21 mouse cellular contexts compared by ENCODE assay signal in genomic region chr3:89295685-89296230, GRCm38 (mm10). TPM values are rescaled to one million over a fixed set of nuclear protein-coding genes. Genes with fewer than 3 reads are reported as not detected.
DNase-seq lines count a peak whose midpoint lies in the region; ATAC-seq and TF ChIP-seq lines count a peak whose summit lies in the region.
"Had no signal": no experiment of that assay in that cellular context is flagged by ENCODE, and none has a peak within 500 bp of the region (broad histone marks: within the 10 kb centered on the region; RNA-seq: fewer than 3 reads in every experiment).

No protein-coding gene starts in this region.

- peaks cover 9% of the 10 kb centered on the region for H3K4me1 ChIP-seq in midbrain, embryonic 10.5 days
- peaks cover 4% of the 10 kb centered on the region; the same call in 1 of the 2 replicates for H3K4me1 ChIP-seq in midbrain, embryonic 15.5 days
- H3K4me1 ChIP-seq in bone marrow macrophage, adult 2 months (ENCODE audit: control insufficient read depth, insufficient read depth, low read length), result peaks cover 34% of the 10 kb centered on the region
- peaks cover 31% of the 10 kb centered on the region for H3K4me1 ChIP-seq in small intestine, adult 2 months (ENCODE audit: control insufficient read depth, insufficient read depth, insufficient read length, low read length)
- 0 out of 2 replicates have a peak, but pooled peaks cover 4% of the 10 kb centered on the region for H3K4me1 ChIP-seq in hindbrain, embryonic 11.5 days (replicated peaks; ENCODE audit: control insufficient read depth, insufficient read depth, low read length)

- peak overlapping the region; percentile 87 for H3K27ac ChIP-seq in layer of hippocampus, adult 2 months
- 0 out of 2 replicates have a peak overlapping the region, but pooled peaks have one; percentile 11 for H3K27ac ChIP-seq in midbrain, embryonic 10.5 days (replicated peaks)
- no peak overlapping the region for H3K27ac ChIP-seq in midbrain, embryonic 15.5 days
- peak overlapping the region; percentile 79 for H3K27ac ChIP-seq in bone marrow macrophage, adult 2 months (ENCODE audit: insufficient read depth, low read depth, low read length)
- peak overlapping the region; percentile 29; the same call in 1 of the 2 replicates for H3K27ac ChIP-seq in small intestine, adult 2 months (ENCODE audit: insufficient read depth, low read depth, low read length)
- no peak overlapping the region for H3K27ac ChIP-seq in hindbrain, embryonic 11.5 days (ENCODE audit: low read depth, low read length)
- H3K27ac ChIP-seq: embryonic facial prominence, embryonic 10.5 days; forebrain, embryonic 13.5 days; heart, adult 2 months; heart, embryonic 15.5 days; hindbrain, embryonic 14.5 days had no signal

- WGBS in midbrain, embryonic 10.5 days, result 86% methylated on average over 8 of the region's 8 CpGs
- 85% methylated on average over 8 of the region's 8 CpGs for WGBS in midbrain, embryonic 15.5 days
- WGBS in small intestine, adult 2 months, result 59% methylated on average over 8 of the region's 8 CpGs
- WGBS in hindbrain, embryonic 11.5 days, result 81% methylated on average over 8 of the region's 8 CpGs

- H3K9me3 ChIP-seq in midbrain, embryonic 10.5 days (replicated peaks), result no peaks in the 10 kb centered on the region
- no peaks in the 10 kb centered on the region for H3K9me3 ChIP-seq in midbrain, embryonic 15.5 days
- H3K9me3 ChIP-seq in hindbrain, embryonic 11.5 days (ENCODE audit: control insufficient read depth, low read length), result no peaks in the 10 kb centered on the region
- H3K9me3 ChIP-seq: embryonic facial prominence, embryonic 10.5 days; forebrain, embryonic 13.5 days; heart, embryonic 15.5 days had no signal

- DNase-seq in layer of hippocampus, adult 2 months (ENCODE audit: low spot score in 2 of 2), result peak in 1 of 2 experiments; percentile 41
- no peak for DNase-seq in layer of hippocampus, adult 11-12 months (ENCODE audit: low spot score)
- DNase-seq in midbrain, embryonic 10.5 days (ENCODE audit: low spot score), result no peak
- DNase-seq in hindbrain, embryonic 11.5 days (ENCODE audit: low spot score), result no peak
- DNase-seq: adrenal gland, adult 2 months; adrenal gland, postnatal 25 days; cerebellum, adult 2 months; cerebellum, postnatal 10 days; gastrocnemius, postnatal 14 days; heart, adult 2 months; heart, postnatal 14 days had no signal

- TF ChIP-seq POLR2A in bone marrow macrophage, adult 2 months (IDR thresholded peaks at IDR 0.05; ENCODE audit: borderline replicate concordance, low read depth, low read length), result no peak
- TF ChIP-seq POLR2A in small intestine, adult 2 months (IDR thresholded peaks at IDR 0.05; ENCODE audit: low read depth, low read length), result no peak

- no peak overlapping the region for H3K9ac ChIP-seq in midbrain, embryonic 15.5 days
- H3K9ac ChIP-seq in hindbrain, embryonic 11.5 days (ENCODE audit: low read depth, low read length), result no peak overlapping the region
- H3K9ac ChIP-seq: forebrain, embryonic 13.5 days; heart, embryonic 15.5 days; hindbrain, embryonic 14.5 days had no signal

- no peak overlapping the region for H3K4me3 ChIP-seq in layer of hippocampus, adult 2 months
- no peak overlapping the region for H3K4me3 ChIP-seq in midbrain, embryonic 10.5 days
- H3K4me3 ChIP-seq in midbrain, embryonic 15.5 days, result no peak overlapping the region
- no peak overlapping the region for H3K4me3 ChIP-seq in bone marrow macrophage, adult 2 months (ENCODE audit: insufficient read depth, low read length)
- no peak overlapping the region for H3K4me3 ChIP-seq in small intestine, adult 2 months (ENCODE audit: low read depth, low read length)
- H3K4me3 ChIP-seq in hindbrain, embryonic 11.5 days (ENCODE audit: low read depth, low read length), result no peak overlapping the region
- H3K4me3 ChIP-seq: embryonic facial prominence, embryonic 10.5 days; forebrain, embryonic 13.5 days; heart, adult 2 months; heart, embryonic 15.5 days had no signal

- TF ChIP-seq CTCF in layer of hippocampus, adult 2 months (conservative IDR thresholded peaks at IDR 0.05), result no peak
- no peak for TF ChIP-seq CTCF in bone marrow macrophage, adult 2 months (IDR thresholded peaks at IDR 0.05; ENCODE audit: low read depth, low read length)
- TF ChIP-seq CTCF in small intestine, adult 2 months (IDR thresholded peaks at IDR 0.05; ENCODE audit: extremely low read depth, insufficient read length, insufficient replicate concordance, low read depth, low read length), result no peak

- H3K36me3 ChIP-seq in midbrain, embryonic 10.5 days, result no peaks in the 10 kb centered on the region
- no peaks in the 10 kb centered on the region for H3K36me3 ChIP-seq in midbrain, embryonic 15.5 days (replicated peaks)
- H3K36me3 ChIP-seq in small intestine, adult 2 months (ENCODE audit: control insufficient read depth, insufficient read depth, low read length), result no peaks in the 10 kb centered on the region
- H3K36me3 ChIP-seq in hindbrain, embryonic 11.5 days (ENCODE audit: control insufficient read depth, insufficient read depth, low read length), result no peaks in the 10 kb centered on the region
- H3K36me3 ChIP-seq: embryonic facial prominence, embryonic 10.5 days; heart, embryonic 15.5 days had no signal

- peaks cover 26% of the 10 kb centered on the region for H3K27me3 ChIP-seq in midbrain, embryonic 10.5 days (ENCODE audit: low read depth, poor library complexity, severe bottlenecking)
- peaks cover 4% of the 10 kb centered on the region; the same call in 1 of the 2 replicates for H3K27me3 ChIP-seq in midbrain, embryonic 15.5 days (replicated peaks)
- H3K27me3 ChIP-seq in small intestine, adult 2 months (ENCODE audit: control insufficient read depth, insufficient read depth, low read length), result no peaks in the 10 kb centered on the region
- H3K27me3 ChIP-seq in hindbrain, embryonic 11.5 days (ENCODE audit: control insufficient read depth, insufficient read depth, low read length), result peaks cover 6% of the 10 kb centered on the region
- H3K27me3 ChIP-seq: heart, embryonic 15.5 days had no signal

- no peak overlapping the region for H3K4me2 ChIP-seq in midbrain, embryonic 15.5 days
- no peak overlapping the region for H3K4me2 ChIP-seq in hindbrain, embryonic 11.5 days (replicated peaks; ENCODE audit: low read depth, low read length)
- H3K4me2 ChIP-seq: forebrain, embryonic 13.5 days; heart, embryonic 11.5 days; heart, embryonic 15.5 days; hindbrain, embryonic 14.5 days had no signal

- ATAC-seq in midbrain, embryonic 15.5 days (replicated peaks), result no peak
- no peak for ATAC-seq in hindbrain, embryonic 11.5 days (ENCODE audit: low FRiP score)
- ATAC-seq: forebrain, embryonic 13.5 days had no signal

RNA-seq across cellular contexts. Expression of gene Efna1, which starts 14.8 kb away (rescaled TPM):
- total RNA-seq in layer of hippocampus, adult 2 months (2021), result 1 to 10 TPM; 7.6 to 7.9 TPM
- 11.8 TPM in 2 replicates for polyA plus RNA-seq in midbrain, embryonic 10.5 days (2016; fragmentation: Nextera tagmentation; extraction: Ambion mirVana)
- 8.0 and 10.2 TPM in 2 replicates for polyA plus RNA-seq in midbrain, embryonic 15.5 days (2015; fragmentation: Nextera tagmentation; extraction: Ambion mirVana)
- polyA plus RNA-seq in bone marrow macrophage, adult 2 months (2012; ENCODE audit: insufficient read depth, insufficient read length, missing spikeins), result 0.96 TPM in 1 of 2 replicates, not detected in the other
- polyA plus RNA-seq in small intestine, adult 2 months (2012; rRNA removed), result 46.1 and 122 TPM in 2 replicates
- 14.0 and 16.4 TPM in 2 replicates for polyA plus RNA-seq in hindbrain, embryonic 11.5 days (2014; fragmentation: Nextera tagmentation; extraction: Ambion mirVana)
- total RNA-seq: hematopoietic stem cell, adult 5-6 weeks had no signal

RNA-seq across cellular contexts. Expression of gene Slc50a1, which starts 25.4 kb away (rescaled TPM):
- total RNA-seq in layer of hippocampus, adult 2 months (2021), result 10 to 100 TPM; 46.3 to 58.9 TPM
- 29.8 and 34.3 TPM in 2 replicates for polyA plus RNA-seq in midbrain, embryonic 10.5 days (2016; fragmentation: Nextera tagmentation; extraction: Ambion mirVana)
- 31.4 and 37.5 TPM in 2 replicates for polyA plus RNA-seq in midbrain, embryonic 15.5 days (2015; fragmentation: Nextera tagmentation; extraction: Ambion mirVana)
- 42.7 and 55.2 TPM in 2 replicates for polyA plus RNA-seq in bone marrow macrophage, adult 2 months (2012; ENCODE audit: insufficient read depth, insufficient read length, missing spikeins)
- polyA plus RNA-seq in small intestine, adult 2 months (2012; rRNA removed), result 81.6 and 97.3 TPM in 2 replicates
- polyA plus RNA-seq in hindbrain, embryonic 11.5 days (2014; fragmentation: Nextera tagmentation; extraction: Ambion mirVana), result 35.9 and 37.5 TPM in 2 replicates

RNA-seq across cellular contexts. Expression of gene Efna3, which starts 27.0 kb away (rescaled TPM):
- 10 to 100 TPM; 65.5 to 76.3 TPM for total RNA-seq in layer of hippocampus, adult 2 months (2021)
- 3.9 and 7.0 TPM in 2 replicates for polyA plus RNA-seq in midbrain, embryonic 10.5 days (2016; fragmentation: Nextera tagmentation; extraction: Ambion mirVana)
- polyA plus RNA-seq in midbrain, embryonic 15.5 days (2015; fragmentation: Nextera tagmentation; extraction: Ambion mirVana), result 40.5 and 43.0 TPM in 2 replicates
- not detected in 2 replicates for polyA plus RNA-seq in bone marrow macrophage, adult 2 months (2012; ENCODE audit: insufficient read depth, insufficient read length, missing spikeins)
- 3.9 and 7.0 TPM in 2 replicates for polyA plus RNA-seq in small intestine, adult 2 months (2012; rRNA removed)
- polyA plus RNA-seq in hindbrain, embryonic 11.5 days (2014; fragmentation: Nextera tagmentation; extraction: Ambion mirVana), result 13.8 TPM in 2 replicates
- total RNA-seq: gastrocnemius, adult 18-20 months; gastrocnemius, postnatal 14 days; heart, adult 2 months; heart, postnatal 14 days; hematopoietic stem cell, adult 5-6 weeks had no signal
- polyA plus RNA-seq: heart, adult 2 months had no signal

RNA-seq across cellular contexts. Expression of gene Dpm3, which starts 36.6 kb away (rescaled TPM):
- total RNA-seq in layer of hippocampus, adult 2 months (2021), result 10 to 100 TPM; 51.2 to 61.0 TPM
- polyA plus RNA-seq in midbrain, embryonic 10.5 days (2016; fragmentation: Nextera tagmentation; extraction: Ambion mirVana), result 94.9 and 101 TPM in 2 replicates
- polyA plus RNA-seq in midbrain, embryonic 15.5 days (2015; fragmentation: Nextera tagmentation; extraction: Ambion mirVana), result 65.8 and 69.1 TPM in 2 replicates
- polyA plus RNA-seq in bone marrow macrophage, adult 2 months (2012; ENCODE audit: insufficient read depth, insufficient read length, missing spikeins), result 62.0 and 66.3 TPM in 2 replicates
- polyA plus RNA-seq in small intestine, adult 2 months (2012; rRNA removed), result 357 and 440 TPM in 2 replicates
- 75.7 and 82.9 TPM in 2 replicates for polyA plus RNA-seq in hindbrain, embryonic 11.5 days (2014; fragmentation: Nextera tagmentation; extraction: Ambion mirVana)

RNA-seq across cellular contexts. Expression of gene Efna4, which starts 42.1 kb away (rescaled TPM):
- under 1 TPM; 0.61 to 0.96 TPM for total RNA-seq in layer of hippocampus, adult 2 months (2021)
- polyA plus RNA-seq in midbrain, embryonic 10.5 days (2016; fragmentation: Nextera tagmentation; extraction: Ambion mirVana), result 20.5 and 21.9 TPM in 2 replicates
- polyA plus RNA-seq in midbrain, embryonic 15.5 days (2015; fragmentation: Nextera tagmentation; extraction: Ambion mirVana), result 4.3 and 5.8 TPM in 2 replicates
- polyA plus RNA-seq in bone marrow macrophage, adult 2 months (2012; ENCODE audit: insufficient read depth, insufficient read length, missing spikeins), result not detected in 2 replicates
- polyA plus RNA-seq in small intestine, adult 2 months (2012; rRNA removed), result 11.6 and 20.0 TPM in 2 replicates
- polyA plus RNA-seq in hindbrain, embryonic 11.5 days (2014; fragmentation: Nextera tagmentation; extraction: Ambion mirVana), result 18.9 and 20.6 TPM in 2 replicates
- total RNA-seq: gastrocnemius, adult 18-20 months had no signal

Comparison
In these comparisons a context has a peak if more than half of its experiments do, and no peak if none do; other contexts are left out.
1. H3K27ac ChIP-seq: peak in layer of hippocampus, adult 2 months (single experiment), midbrain, embryonic 10.5 days (single experiment), bone marrow macrophage, adult 2 months (single experiment) and small intestine, adult 2 months (single experiment); none in midbrain, embryonic 15.5 days (single experiment) and hindbrain, embryonic 11.5 days (single experiment).